Mouse (Mus musculus) T-helper 1 cell (primary cell): ENCODE results near the gene Lmbr1l.
"Not testable (repeated sequence)": the region's sequence is repeated elsewhere in the genome, so short reads cannot be mapped to it uniquely, and the experiment has no call there.

ENCODE experiments used
- in situ Hi-C: fragments of 300-600 bp; cut with MboI, MseI; formaldehyde crosslinking; loops from one replicate; pipeline ENCODE4 v1.15.1; 2025; ENCODE audit warnings: high pct_unique_total_duplicates

Lmbr1l gene

GRCm38 (mm10) chr15:98917538-98918498, at the start of gene Lmbr1l:
TSS of gene Lmbr1l (minus strand) at chr15:98918231.
- in situ Hi-C loops = loop anchor here (5.0 kb wide), 1 partner anchor 86 kb away; the partner anchor contains the start of gene Prkag1

- in situ Hi-C loops = no loop called here
These were observed 41.5 kb upstream of the Lmbr1l start for GRCm38 (mm10) chr15:98959531-98959930.

GRCm38 (mm10) chr15:98958901-98959420, 40.9 kb upstream of the Lmbr1l start:
- in situ Hi-C loops = no loop called here

DNA sequence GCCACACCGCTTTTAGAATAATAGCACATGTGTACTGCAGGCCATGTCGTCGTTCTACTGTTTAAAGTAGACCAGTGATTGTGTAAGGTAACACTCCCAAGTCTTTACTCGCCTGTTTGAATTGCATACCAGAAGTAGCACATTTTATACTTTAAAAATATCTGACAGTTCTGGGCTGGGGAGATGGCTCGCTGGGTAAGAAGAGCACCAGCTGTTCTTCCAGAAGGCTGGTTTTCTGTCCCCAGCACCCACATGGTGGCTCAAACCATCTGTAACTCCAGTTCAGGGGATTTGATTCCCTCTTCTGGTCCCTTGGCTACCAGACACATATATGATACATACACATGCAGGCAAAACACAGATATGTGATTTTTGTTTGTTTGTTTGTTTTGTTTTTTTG, 39.4 kb upstream of the Lmbr1l start:
- in situ Hi-C loops = no loop called here

GRCm38 (mm10) chr15:98956000-98956399, 38.0 kb upstream of the Lmbr1l start:
- in situ Hi-C loops = no loop called here

DNA sequence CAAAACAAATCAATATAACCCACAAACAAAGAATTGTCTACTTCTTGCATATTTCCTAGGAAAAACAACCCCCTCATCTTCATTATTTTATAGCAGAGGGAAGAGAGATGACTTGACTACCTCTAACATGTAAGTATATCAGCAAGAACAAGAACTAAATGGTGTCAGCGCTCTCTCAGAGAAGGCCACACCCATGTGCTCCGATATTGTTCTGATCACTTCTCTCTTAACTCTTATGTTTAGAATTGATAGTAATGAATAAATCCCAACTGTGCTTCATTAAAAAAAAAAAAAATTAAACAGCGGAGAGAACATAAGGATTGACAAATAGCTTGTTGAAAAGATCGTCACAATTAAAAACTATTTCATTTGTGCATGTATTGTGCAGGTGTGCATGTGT, 37.3 kb upstream of the Lmbr1l start:
- in situ Hi-C loops = no loop called here

DNA sequence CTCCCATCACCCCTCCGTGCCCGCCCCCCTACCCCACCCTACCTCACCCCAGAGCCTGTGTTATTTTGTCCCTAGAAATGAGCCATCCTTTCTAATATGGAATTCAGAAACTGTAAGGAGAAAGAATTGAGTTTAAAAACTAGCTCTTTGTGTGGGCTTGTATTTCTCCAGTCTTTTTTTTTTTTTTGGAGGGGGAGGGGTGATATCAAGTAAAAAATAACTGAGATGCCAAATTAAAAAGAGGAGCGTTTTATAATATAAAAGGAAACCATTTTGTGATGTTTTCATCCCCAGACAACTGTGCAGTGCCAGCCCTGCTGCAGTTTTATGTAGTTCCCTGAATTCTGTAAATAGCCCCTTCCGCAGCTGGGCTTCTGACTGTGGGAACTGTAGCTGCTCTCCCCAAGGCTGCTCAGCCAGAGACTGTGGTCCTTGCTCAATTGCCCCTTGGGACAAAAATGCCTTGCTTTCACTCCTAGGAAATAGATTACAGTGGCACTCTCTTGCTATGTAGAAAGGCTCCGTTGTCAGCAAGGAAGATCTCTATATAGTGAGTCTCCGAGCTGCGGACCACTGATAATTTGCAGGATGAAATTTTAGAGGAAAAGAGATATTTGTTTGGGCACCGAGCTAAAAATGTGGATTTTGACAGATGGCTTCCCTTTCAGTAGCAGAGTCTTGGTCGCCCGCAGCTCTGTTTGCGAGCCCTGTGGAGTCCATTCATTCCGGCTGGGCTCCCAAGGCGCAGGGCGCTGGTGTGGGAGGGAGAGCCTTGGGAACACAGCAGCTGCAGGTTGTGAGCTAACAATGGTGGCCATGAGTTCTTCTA, 36.6 kb upstream of the Lmbr1l start:
- in situ Hi-C loops = no loop called here

- in situ Hi-C loops = no loop called here
These were observed 35.6 kb upstream of the Lmbr1l start, which contains the start of the genes Gm49450 and Tuba1a for GRCm38 (mm10) chr15:98953401-98954356. TSS of gene Gm49450 (minus strand) at chr15:98953551. TSS of gene Tuba1a (minus strand) at chr15:98953703.

- in situ Hi-C loops = no loop called here
These were observed 34.8 kb upstream of the Lmbr1l start for GRCm38 (mm10) chr15:98952751-98953400.

- in situ Hi-C loops = no loop called here
These were observed 34.0 kb upstream of the Lmbr1l start for GRCm38 (mm10) chr15:98952063-98952455.

GRCm38 (mm10) chr15:98951122-98952062, 33.4 kb upstream of the Lmbr1l start:
- in situ Hi-C loops = not testable (repeated sequence)

DNA sequence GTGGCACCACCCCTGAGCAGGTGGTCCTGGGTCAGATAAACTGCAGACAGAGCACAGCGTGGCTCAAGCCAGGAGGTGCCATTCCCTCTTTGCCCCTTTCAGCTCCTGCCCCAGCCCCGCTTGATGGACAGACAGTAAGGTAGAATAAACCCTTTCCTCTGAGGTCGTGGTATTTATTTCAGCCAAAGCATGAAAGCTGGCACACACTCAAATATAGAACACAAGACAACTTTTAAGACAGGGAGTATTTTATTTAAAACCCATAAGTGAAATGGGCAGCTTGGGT, 31.5 kb upstream of the Lmbr1l start:
- in situ Hi-C loops = no loop called here

DNA sequence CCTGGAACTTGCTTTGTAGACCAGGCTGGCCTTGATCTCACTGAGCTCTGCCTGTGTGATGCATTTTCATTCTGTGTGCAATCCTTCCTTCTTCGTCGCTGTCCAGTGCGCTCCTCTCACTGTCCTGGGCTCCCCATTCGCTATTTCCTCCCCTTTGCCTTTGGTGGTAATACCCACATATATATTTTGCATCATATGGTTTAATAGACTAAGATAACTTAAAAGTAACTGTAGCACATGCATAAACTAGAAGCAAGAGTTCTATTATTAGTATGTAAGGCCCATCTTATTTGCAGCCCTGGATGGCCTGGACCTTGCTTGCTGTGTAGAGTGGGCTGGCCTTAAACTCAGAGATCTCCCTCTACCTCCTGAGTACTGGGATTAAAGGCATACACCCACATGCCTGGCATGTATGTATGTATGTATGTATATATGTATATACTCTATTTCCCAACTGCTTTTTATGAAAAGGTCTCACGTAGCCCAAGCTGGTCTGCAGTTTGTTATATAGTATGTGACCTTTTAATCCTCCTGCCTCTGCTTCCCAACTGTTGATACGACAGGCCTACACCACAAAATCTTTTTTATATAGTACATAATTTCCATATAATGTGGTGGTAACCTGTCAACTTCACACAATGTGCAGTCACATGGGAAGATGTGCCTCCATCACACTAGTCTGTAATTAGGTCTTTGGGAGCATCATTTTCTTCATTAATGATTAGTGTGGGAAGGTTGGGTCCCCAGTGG, 31.0 kb upstream of the Lmbr1l start:
- in situ Hi-C loops = no loop called here

- in situ Hi-C loops = no loop called here
These were observed 30.4 kb upstream of the Lmbr1l start for GRCm38 (mm10) chr15:98948382-98948781.

DNA sequence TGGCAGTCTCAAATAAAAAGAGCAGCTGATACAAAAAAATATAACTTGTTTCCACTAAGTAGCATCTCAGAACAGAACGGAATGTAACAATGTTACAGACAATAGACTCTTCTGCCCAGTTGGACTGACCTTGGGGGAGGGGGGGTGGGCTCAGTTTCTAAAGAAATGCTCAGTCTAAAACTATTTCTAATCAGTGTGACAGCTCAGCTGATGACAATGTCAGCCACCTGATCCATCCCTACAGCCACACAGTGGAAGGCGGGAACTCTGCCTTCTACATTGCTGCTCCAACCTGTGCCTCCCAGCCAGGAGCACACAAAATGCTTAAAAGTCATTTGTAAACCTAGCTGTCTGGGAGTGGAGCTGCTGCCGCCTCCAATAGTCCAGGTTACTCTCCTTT, 29.9 kb upstream of the Lmbr1l start:
- in situ Hi-C loops = no loop called here

DNA sequence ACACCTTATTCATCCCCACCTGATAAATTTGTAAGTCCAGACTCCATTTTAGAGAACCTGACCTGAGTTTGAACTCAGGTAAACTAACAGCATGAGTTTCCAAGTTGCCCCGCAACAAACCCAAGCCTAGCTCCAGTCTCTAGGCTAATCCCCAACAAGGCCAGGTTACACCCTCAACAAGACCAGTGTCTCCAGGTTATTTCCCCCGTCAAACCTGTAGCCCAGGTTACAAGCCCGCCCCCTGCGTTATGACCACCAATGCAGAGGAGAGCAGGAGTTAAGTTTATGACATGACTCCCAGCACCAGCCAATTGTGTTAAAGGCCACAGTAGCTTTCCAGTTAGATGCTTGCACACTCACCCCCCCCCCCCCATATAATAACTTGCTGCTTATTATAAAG, 25.1 kb upstream of the Lmbr1l start:
- in situ Hi-C loops = loop anchor here (5.0 kb wide), 1 partner anchor 39 kb away; no protein-coding TSS in a partner anchor

DNA sequence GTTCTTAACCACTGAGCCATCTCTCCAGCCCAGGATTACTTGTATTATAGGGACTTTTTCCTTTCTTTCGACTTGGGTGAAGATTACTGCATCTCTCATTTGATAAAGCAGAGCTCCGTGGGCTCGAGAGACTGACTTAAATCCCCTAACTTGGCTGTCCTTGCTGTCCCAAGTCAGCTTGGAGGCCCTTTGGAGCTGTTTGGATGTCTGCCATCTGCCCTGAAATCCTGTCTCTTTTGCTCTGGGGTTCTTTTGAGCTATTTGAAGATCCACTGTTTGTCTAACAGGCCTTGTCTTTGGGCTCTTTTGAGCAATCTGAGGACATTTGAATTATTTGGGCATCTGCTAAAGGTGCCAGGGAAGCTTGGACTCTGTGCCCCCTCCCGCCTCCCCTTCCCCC, 24.1 kb upstream of the Lmbr1l start:
- in situ Hi-C loops = loop anchor here (5.0 kb wide), 1 partner anchor 40 kb away; no protein-coding TSS in a partner anchor

- in situ Hi-C loops = loop anchor here (5.0 kb wide), 1 partner anchor 41 kb away; no protein-coding TSS in a partner anchor
These were observed 23.5 kb upstream of the Lmbr1l start for GRCm38 (mm10) chr15:98941539-98941938.
